Mouse (Mus musculus) limb, embryonic 15.5 days (tissue): ENCODE measurements around the gene Dcpp3. TPM values are rescaled to one million over a fixed set of nuclear protein-coding genes. Genes with fewer than 3 reads are reported as not detected.
"Not testable (repeated sequence)": the region's sequence is repeated elsewhere in the genome, so short reads cannot be mapped to it uniquely, and the experiment has no call there.

Experiments used
- ATAC-seq: fragments of 200-750 bp; cut with Nextera tagmentation; 2 replicates; pipeline ENCODE4 v1.8.0; 2017; ENCODE audit warnings: low read depth, moderate TSS enrichment; ENCODE audit not compliant: insufficient number of reproducible peaks, low FRiP score, low TSS enrichment
- H3K27ac ChIP-seq: fragments of 300-500 bp; sonication (generic); 2 replicates; pipeline ENCODE4 v1.5.1; 2015; ENCODE audit warnings: moderate library complexity, mild to moderate bottlenecking, inconsistent platforms
- H3K27me3 ChIP-seq: fragments of 300-500 bp; sonication (generic); 2 replicates; pipeline ENCODE4 v1.6.1; 2015; ENCODE audit warnings: inconsistent platforms
- H3K36me3 ChIP-seq: fragments of 300-500 bp; sonication (generic); 2 replicates; pipeline ENCODE4 v1.6.1; 2015; ENCODE audit warnings: inconsistent platforms
- H3K4me1 ChIP-seq: fragments of 300-500 bp; sonication (generic); 2 replicates; pipeline ENCODE4 v1.6.1; 2015; ENCODE audit warnings: inconsistent platforms
- H3K4me2 ChIP-seq: fragments of 300-500 bp; sonication (generic); 2 replicates; pipeline ENCODE4 v1.6.1; 2015; ENCODE audit warnings: mild to moderate bottlenecking, inconsistent platforms
- H3K4me3 ChIP-seq: fragments of 300-500 bp; sonication (generic); 2 replicates; pipeline ENCODE4 v1.5.1; 2015; ENCODE audit warnings: mild to moderate bottlenecking, inconsistent platforms
- H3K9ac ChIP-seq: fragments of 300-500 bp; sonication (generic); 2 replicates; pipeline ENCODE4 v1.6.1; 2015; ENCODE audit warnings: inconsistent platforms
- H3K9me3 ChIP-seq: fragments of 300-500 bp; sonication (generic); 2 replicates; pipeline ENCODE4 v1.6.1; 2016; ENCODE audit warnings: inconsistent platforms
- WGBS: fragments of 180-500 bp; shearing (Covaris S2); methylation state at CpG from one replicate; pipeline ENCODE4 v1.1.7; 2015; 5-methylcytosine and 5-hydroxymethylcytosine counted together
- polyA plus RNA-seq: library from polyadenylated mRNA; unstranded; fragments of >200 nt; fragmentation: Nextera tagmentation; extraction: Ambion mirVana; gene quantifications from 2 replicates; pipeline ENCODE4 v1.2.1, GENCODE M21; 2015

Dcpp3 gene
- polyA plus RNA-seq, 1 experiment from 2014 or later = 0.69 TPM

DNA sequence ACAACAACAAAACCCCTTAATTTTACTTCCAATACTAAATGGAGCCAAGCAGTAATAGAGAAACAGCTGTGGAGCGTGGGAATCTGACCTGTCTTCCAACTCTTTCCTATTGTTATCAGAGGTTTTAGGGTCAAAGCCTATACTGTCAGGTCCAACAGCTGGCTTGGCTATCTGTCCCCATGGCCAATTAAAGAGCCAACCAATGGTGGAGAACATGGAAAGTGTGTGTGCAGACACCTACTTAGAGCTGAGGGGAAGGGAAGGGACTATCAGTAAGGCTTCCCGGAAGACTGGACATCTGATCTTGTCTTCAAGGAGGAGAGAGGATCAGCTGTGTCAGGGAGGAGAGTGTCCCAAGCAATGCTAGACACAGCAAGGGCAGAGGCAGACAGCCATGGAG lies 31.8 kb downstream of the Dcpp3 start:
- H3K9me3 ChIP-seq = no peaks in the 10 kb centered on the region
- H3K4me1 ChIP-seq = no peaks in the 10 kb centered on the region
- no peaks in the 10 kb centered on the region for H3K36me3 ChIP-seq
- H3K4me3 ChIP-seq = no peak overlapping the region
- H3K9ac ChIP-seq = no peak overlapping the region
- H3K27ac ChIP-seq = no peak overlapping the region
- no peak overlapping the region for H3K4me2 ChIP-seq
- ATAC-seq = no peak
- WGBS = 92% methylated on average over 2 of the region's 2 CpGs
- H3K27me3 ChIP-seq = no peaks in the 10 kb centered on the region

DNA sequence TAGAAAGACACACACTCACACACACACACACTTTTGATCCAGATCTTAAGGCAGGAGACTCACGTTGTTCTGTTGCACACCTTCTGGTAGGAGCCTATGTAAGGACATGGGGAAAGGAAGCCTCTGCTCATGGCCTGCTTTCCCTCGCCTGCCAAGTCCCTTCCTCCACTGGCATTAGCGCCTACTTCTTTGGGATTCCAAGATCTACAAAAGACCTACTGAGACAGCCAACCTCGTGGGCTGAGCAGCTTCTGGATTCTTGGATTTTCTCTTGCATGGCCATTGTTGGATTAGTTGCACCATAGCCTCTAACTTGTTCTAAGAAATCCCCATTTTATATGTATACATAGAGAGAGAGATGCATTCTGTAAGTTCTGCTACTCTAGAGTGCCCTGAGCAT lies 33.6 kb downstream of the Dcpp3 start:
- H3K4me3 ChIP-seq, H3K4me2 ChIP-seq, H3K36me3 ChIP-seq, H3K9ac ChIP-seq, H3K27me3 ChIP-seq, H3K9me3 ChIP-seq, H3K4me1 ChIP-seq, H3K27ac ChIP-seq, ATAC-seq: not testable (repeated sequence)
- WGBS = 72% methylated on average over 4 of the region's 4 CpGs

DNA sequence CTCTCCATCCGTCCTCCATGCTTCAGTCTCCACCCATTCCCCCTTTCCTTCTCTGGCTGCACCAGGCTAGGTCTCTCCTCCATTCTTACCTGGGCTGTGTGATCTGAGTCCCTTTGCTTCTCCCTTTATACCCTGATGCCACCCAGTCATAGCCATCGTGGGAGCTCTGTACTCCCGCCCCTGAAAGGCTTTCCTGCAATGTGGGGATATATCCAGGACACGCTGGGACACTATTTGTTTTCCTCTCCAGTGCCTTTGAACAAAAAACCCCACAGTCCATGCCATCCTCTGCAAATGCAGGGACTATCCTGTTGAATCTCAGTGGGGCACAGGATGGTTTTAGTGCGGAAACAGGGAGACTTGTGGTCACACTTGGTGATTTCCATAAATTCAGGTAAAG lies 37.9 kb downstream of the Dcpp3 start, which contains the start of gene Sbpl:
Gene Sbpl (minus strand): TSS at position 101 of the 400 bp plus-strand sequence.
- Histone ChIP-seq H3K9me3 (no peaks in the 10 kb centered on the region), H3K9ac (no peak within 1 kb of the TSS), H3K36me3 (no peaks in the 10 kb centered on the region), H3K27me3 (no peaks in the 10 kb centered on the region), H3K27ac (no peak within 1 kb of the TSS), H3K4me3 (no peak within 1 kb of the TSS), H3K4me2 (no peak within 1 kb of the TSS), H3K4me1 (no peaks in the 10 kb centered on the region)
- no peak for ATAC-seq
- 83% methylated on average over 5 of the region's 5 CpGs for WGBS

DNA sequence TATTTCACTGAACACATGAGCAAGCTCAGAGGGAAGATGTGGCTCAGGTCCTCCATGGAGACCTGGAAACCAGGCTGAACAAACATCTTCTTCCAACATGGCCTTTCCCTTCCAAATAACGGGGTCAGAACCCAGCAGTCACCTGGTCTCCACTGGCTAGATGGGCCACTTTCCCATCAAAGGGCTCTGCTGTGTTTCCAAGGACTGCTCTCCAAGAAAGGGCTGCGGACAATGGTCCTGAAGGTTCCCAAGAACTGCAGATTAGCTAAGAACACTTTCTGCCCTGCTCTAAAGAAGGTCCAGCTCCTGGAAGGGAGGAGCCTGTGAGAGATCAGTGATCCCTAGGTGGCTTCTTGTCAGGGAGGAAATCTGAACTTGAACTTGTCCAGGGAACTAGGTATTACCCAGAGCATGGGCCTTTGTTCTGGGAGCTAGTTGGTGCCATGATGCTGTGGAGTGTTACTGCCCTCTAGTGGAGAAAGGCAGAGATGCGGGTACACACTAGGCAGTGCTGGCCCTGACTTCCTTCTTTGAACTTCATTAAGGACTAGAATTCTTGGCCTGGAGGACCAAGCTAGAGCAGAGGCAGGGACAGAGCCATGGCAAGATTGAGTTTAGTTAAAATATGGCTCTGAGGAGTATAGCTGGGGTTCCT lies 43.0 kb downstream of the Dcpp3 start:
- Histone ChIP-seq H3K4me1 (no peaks in the 10 kb centered on the region), H3K27me3 (no peaks in the 10 kb centered on the region), H3K9me3 (no peaks in the 10 kb centered on the region), H3K9ac (no peak overlapping the region), H3K27ac (no peak overlapping the region), H3K4me2 (no peak overlapping the region), H3K36me3 (no peaks in the 10 kb centered on the region), H3K4me3 (no peak overlapping the region)
- ATAC-seq = peak; percentile 73; the same call in 1 of the 2 replicates
- 41% methylated on average over 3 of the region's 3 CpGs for WGBS

DNA sequence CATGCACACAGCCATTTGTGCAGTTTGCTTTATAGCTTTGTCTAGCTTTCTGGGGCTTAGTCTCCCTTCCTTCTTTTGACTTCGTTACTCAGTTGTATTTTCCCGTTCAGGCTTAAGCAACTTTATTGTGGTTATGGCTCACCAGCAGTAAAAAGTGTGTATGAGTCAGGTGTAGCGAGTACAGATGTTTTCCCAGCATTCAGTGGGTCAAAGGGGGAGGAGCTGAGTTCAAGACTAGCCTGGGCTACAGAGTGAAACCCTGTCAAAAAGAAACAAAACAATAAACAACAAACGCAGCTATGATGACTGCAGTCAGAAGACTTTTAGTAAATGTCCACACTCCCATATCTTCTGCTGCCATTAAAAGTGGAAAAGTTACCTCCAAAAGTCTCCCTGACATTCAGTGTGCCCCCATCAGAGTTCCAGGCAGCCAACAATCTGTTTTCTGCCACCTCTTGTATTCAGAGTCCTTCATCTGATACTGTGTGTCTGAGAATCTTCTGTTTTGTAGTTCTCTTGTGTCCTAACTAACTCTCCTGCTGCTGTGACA lies 44.4 kb downstream of the Dcpp3 start:
- Histone ChIP-seq H3K27me3 (no peaks in the 10 kb centered on the region), H3K4me1 (no peaks in the 10 kb centered on the region), H3K36me3 (no peaks in the 10 kb centered on the region), H3K4me3 (no peak overlapping the region), H3K9me3 (no peaks in the 10 kb centered on the region), H3K9ac (no peak overlapping the region), H3K27ac (no peak overlapping the region), H3K4me2 (no peak overlapping the region)
- no peak for ATAC-seq
- WGBS = 57% methylated on average over 4 of the region's 4 CpGs

DNA sequence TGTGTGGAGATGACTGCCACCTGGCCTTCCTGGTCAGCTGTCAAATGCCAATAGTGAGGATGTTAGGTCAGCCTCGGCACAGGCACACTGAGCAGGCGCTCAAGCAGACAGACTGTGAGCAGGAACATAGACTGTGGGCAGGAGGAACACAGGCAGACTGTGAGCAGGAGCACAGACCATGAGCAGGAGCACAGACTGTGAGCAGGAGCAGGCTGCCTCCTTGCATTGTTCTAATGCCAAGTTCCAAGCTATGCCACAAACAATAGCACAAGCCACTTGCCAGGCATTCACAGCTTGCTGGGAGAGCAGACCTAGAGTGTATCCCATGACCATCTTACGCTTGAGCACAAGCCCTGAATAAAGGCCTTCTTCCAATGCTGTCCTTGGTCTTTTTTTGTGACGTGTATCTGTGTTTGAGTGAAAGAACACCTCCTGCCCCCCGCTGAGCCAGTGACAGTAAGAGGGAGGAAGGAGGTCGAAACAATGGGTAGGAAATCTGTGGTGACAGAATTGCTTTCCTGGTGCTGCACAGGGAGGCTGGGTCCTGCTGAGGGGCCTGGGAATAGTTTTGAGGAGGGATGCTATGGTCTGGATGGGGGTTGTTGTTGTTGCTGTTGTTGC lies 48.7 kb downstream of the Dcpp3 start:
- Histone ChIP-seq H3K9me3 (no peaks in the 10 kb centered on the region), H3K4me3 (no peak overlapping the region), H3K27ac (no peak overlapping the region), H3K4me2 (no peak overlapping the region), H3K9ac (no peak overlapping the region), H3K4me1 (no peaks in the 10 kb centered on the region), H3K27me3 (no peaks in the 10 kb centered on the region), H3K36me3 (no peaks in the 10 kb centered on the region)
- no peak for ATAC-seq
- 42% methylated on average over 6 of the region's 6 CpGs for WGBS

DNA sequence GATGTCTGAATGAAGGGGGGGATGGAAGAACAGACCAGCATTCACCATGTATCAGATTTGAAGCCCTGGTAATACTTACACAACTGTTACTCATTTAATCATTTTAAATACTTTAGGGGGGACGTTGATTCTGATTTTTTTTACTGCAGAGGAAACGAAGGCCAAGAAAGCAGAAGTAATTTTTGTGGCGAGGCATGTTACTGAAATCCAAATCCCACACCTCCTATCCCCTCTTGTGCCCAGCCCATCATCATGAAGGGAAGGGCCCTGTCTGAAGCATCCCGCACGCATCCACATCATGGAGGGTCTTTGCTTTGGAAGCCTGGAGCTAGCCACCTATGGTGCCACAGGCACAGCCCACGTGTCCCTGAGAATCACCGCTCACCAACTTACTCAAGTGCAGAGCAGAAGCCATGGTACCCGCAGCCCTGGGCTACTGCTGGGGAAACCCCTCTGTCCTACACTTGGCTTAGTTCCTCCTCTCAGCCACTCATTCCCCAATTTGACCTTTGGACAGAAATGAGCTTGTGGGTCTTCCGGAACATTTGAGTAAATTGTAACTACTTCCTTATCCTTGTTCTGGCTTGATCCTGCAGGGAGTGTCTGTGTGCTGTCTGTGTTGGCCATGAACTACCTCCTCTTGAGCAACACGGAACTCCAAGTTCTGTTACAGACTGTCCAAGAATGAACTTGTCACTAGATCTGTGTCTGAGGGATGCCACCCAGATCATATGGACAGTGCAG lies 49.6 kb downstream of the Dcpp3 start:
- Histone ChIP-seq H3K27ac (no peak overlapping the region), H3K4me1 (no peaks in the 10 kb centered on the region), H3K4me2 (no peak overlapping the region), H3K27me3 (no peaks in the 10 kb centered on the region), H3K9me3 (no peaks in the 10 kb centered on the region), H3K36me3 (no peaks in the 10 kb centered on the region), H3K9ac (no peak overlapping the region), H3K4me3 (no peak overlapping the region)
- no peak for ATAC-seq
- WGBS = 75% methylated on average over 10 of the region's 10 CpGs

DNA sequence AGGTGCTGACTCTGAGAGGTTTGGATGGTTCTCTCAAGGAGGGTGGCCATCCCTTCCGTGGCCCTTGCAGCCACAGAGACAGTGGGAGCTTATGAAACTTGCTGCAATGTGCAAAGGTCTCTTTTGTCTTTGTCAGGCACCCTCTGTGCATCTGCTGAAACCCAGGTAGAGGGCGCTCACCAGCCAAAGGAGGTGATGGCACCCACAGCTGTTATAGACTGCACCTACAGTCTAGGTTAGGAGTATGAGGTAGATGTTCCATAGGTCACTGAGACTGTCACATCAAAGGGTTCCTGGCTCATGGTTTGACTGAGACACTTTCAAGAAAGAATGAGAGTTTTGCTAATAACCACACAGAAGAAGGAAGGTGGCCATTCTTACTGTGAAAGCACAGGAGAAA lies 51.5 kb downstream of the Dcpp3 start:
- H3K36me3 ChIP-seq = no peaks in the 10 kb centered on the region
- H3K4me2 ChIP-seq = no peak overlapping the region
- H3K4me3 ChIP-seq = no peak overlapping the region
- H3K27ac ChIP-seq = no peak overlapping the region
- WGBS = 58% methylated on average over 2 of the region's 2 CpGs
- H3K4me1 ChIP-seq = no peaks in the 10 kb centered on the region
- no peak for ATAC-seq
- H3K9me3 ChIP-seq = no peaks in the 10 kb centered on the region
- no peak overlapping the region for H3K9ac ChIP-seq
- H3K27me3 ChIP-seq = no peaks in the 10 kb centered on the region

Other genes starting within 250 kb of the Dcpp3 start
- 84.2 and 99.2 TPM in 2 replicates for gene Hcfc1r1, start 243.9 kb upstream of the Dcpp3 start, polyA plus RNA-seq
- gene Thoc6, start 243.6 kb upstream of the Dcpp3 start, polyA plus RNA-seq = 38.8 and 43.2 TPM in 2 replicates
- gene Tnfrsf12a, start 240.0 kb upstream of the Dcpp3 start, polyA plus RNA-seq = 28.0 and 43.9 TPM in 2 replicates
- gene Cldn6, start 238.2 kb upstream of the Dcpp3 start, polyA plus RNA-seq = 7.0 and 10.1 TPM in 2 replicates
- 5.1 and 5.8 TPM in 2 replicates for gene Cldn9, start 233.4 kb upstream of the Dcpp3 start, polyA plus RNA-seq
- gene 1520401A03Rik, start 194.7 kb upstream of the Dcpp3 start, polyA plus RNA-seq = 2.2 and 2.9 TPM in 2 replicates
- gene Pkmyt1, start 191.1 kb upstream of the Dcpp3 start, polyA plus RNA-seq = 45.6 and 49.5 TPM in 2 replicates
- 17.6 and 20.4 TPM in 2 replicates for gene Paqr4, start 176.6 kb upstream of the Dcpp3 start, polyA plus RNA-seq
- 50.2 and 50.5 TPM in 2 replicates for gene Kremen2, start 171.6 kb upstream of the Dcpp3 start, polyA plus RNA-seq
- gene Flywch1, start 145.9 kb upstream of the Dcpp3 start, polyA plus RNA-seq = 65.7 and 69.8 TPM in 2 replicates
- gene Flywch2, start 131.4 kb upstream of the Dcpp3 start, polyA plus RNA-seq = 34.2 and 39.9 TPM in 2 replicates
- 425 and 436 TPM in 2 replicates for gene Srrm2, start 126.9 kb upstream of the Dcpp3 start, polyA plus RNA-seq
- 1,045 and 1,117 TPM in 2 replicates for gene Elob, start 88.3 kb upstream of the Dcpp3 start, polyA plus RNA-seq
- gene Prss33, start 81.4 kb upstream of the Dcpp3 start, polyA plus RNA-seq = not detected in 2 replicates
- not detected in 2 replicates for gene Prss32, start 73.6 kb upstream of the Dcpp3 start, polyA plus RNA-seq
- gene Prss41, start 73.3 kb upstream of the Dcpp3 start, polyA plus RNA-seq = 0.73 and 1.0 TPM in 2 replicates
- not detected in 2 replicates for gene Prss21, start 49.4 kb upstream of the Dcpp3 start, polyA plus RNA-seq
- gene Dcpp1, start 36.6 kb upstream of the Dcpp3 start, polyA plus RNA-seq = not detected in 2 replicates
- gene Dcpp2, start 36.6 kb upstream of the Dcpp3 start, polyA plus RNA-seq = not detected in 2 replicates
- gene Sbp, start 24.2 kb downstream of the Dcpp3 start, polyA plus RNA-seq = not detected in 2 replicates
- gene Sbpl, start 37.8 kb downstream of the Dcpp3 start, polyA plus RNA-seq = not detected in 2 replicates
- gene Prss30, start 63.1 kb downstream of the Dcpp3 start, polyA plus RNA-seq = not detected in 2 replicates
- gene Prss22, start 80.6 kb downstream of the Dcpp3 start, polyA plus RNA-seq = 1.1 and 1.4 TPM in 2 replicates
- 8.6 and 9.6 TPM in 2 replicates for gene Prss27, start 120.7 kb downstream of the Dcpp3 start, polyA plus RNA-seq
- gene Kctd5, start 156.0 kb downstream of the Dcpp3 start, polyA plus RNA-seq = 60.9 and 62.9 TPM in 2 replicates
- 38.6 and 50.0 TPM in 2 replicates for gene Pdpk1, start 233.5 kb downstream of the Dcpp3 start, polyA plus RNA-seq
- gene Amdhd2, start 246.3 kb downstream of the Dcpp3 start, polyA plus RNA-seq = 30.0 and 30.7 TPM in 2 replicates